Mouse (Mus musculus): ENCODE data around the gene Csgalnact2. TPM values are rescaled to one million over a fixed set of nuclear protein-coding genes. Genes with fewer than 3 reads are reported as not detected.

Gene Csgalnact2
- total RNA-seq, 2 experiments from 2014 or later, result 17.5 to 17.9 TPM

DNA sequence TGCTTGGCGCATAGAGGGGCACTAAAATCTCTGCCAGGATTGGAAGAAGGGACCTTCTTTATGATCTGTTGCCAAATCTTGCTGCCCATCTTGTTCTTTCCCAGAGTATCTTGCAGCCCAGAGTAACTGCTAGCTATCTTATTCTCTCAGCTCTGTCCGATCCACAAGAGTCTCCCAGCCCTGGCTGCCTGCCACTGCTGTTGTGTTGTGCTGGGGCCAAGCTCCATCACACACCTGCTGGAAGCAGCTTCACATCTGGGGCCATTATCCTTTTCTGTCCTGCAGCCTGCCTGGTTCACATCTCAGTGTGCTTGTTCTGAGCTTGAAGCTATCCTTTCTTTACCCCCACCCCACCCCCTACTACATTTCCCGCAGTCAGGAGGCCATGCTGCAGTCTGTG is 62.7 kb downstream of the Csgalnact2 start:
- no peak for DNase-seq

DNA sequence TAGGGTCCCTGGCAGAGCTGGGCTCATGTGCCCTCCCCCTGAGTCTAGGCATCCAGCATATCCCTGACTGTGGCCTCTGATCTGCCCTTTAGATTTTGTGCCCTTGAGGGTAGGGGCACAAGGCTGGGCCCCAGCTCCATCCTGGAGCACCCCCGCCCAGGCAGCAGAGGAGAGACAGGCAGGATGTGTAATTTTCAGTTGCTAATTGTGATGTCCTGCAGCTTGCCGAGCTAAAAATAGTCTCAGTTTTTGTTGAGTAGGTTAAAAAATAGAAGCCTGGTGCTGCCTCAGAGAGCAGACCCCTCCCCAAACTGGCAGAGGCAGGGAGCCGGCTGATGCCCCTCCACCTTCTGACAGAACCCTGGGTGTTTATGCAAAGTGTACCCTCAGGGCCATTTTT is 64.8 kb downstream of the Csgalnact2 start:
- DNase-seq, result no peak

DNA sequence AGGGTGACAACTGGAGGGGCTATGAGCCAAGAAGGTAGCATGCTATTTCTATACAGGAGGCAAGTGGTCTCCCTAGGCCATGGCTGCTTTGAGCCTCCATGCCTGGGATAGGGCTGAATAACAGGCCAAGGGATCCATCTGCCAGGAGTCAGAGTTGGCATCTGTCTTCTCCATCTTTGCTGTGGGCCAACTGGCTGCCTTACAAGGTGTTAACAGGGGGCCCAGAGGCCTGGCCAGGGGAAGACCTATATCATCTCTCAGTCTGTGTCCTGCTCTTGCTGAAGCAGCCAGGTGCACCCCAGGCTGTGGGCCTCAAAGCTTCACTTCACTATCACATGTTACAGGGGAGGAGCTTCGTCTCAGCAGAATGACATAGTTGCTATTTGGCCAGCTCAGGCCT is 66.8 kb downstream of the Csgalnact2 start:
- no peak for DNase-seq

DNA sequence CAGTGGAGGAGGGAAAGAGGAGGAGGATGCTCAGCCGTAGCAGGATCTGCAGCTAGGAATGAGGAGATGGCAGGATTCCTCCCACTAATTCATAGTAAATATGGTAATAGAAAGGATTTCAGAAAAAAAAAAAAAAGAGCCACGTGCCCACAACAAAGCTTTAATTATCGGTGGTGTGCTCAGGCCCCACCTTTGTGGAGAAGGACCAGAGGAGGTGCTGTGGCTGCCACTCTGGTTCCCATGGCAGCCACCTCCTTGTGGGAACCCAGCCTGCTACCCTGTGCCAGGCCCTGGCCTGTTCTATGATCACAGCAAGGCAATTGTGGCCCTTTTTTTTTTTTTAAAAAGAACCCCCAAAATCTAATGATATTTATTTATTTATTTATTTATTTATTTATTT is 67.5 kb downstream of the Csgalnact2 start:
- DNase-seq, result no peak

DNA sequence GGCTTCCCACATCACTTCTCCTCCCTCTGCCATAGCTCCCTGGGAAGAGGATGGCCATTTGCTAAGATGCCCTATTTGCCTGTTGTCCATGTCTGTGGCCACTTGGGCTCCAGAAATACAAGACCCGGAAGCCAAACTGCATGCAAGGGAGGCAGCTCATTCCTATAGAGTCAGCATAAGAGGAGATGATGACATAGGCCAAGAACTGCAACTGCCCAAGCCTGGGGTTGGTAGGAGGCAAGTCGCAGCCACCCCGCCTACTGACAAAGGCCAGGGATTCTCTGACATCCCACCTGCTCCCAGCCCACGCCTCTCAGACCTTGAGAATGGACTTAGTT is 68.0 kb downstream of the Csgalnact2 start:
- DNase-seq, result no peak

DNA sequence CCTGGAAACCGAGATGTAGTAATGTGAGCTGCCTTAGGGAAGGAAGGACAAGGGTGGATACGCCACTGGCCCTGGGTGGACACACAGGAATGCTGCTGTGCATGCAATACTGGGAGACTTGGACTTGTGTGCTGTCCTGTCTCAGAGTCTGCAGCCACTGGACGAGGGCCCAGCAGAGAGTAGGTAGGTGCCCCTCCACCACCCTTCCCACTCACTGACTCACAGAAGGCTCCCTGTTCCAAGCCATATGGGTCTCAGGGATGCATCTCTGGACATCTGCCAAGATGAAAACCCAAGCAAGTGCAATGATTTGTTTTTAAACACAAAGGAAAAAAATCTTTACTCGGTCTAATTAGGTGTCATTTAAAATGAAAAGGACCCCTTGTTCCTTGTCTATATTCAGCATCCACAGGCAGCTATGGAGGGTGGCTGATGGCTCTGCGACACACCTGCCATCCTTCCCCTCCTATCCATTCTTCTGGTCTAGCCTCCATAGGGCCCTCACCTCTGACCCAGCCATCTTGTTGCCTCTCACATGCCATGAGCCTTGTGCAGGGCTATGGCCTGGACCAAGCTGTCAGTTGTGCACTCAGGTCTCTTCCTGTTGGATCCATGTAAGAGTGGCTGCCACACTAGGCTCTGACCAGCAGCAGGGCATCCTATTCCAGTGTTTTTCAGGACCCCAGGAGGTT is 68.5 kb downstream of the Csgalnact2 start:
- DNase-seq, result no peak

DNA sequence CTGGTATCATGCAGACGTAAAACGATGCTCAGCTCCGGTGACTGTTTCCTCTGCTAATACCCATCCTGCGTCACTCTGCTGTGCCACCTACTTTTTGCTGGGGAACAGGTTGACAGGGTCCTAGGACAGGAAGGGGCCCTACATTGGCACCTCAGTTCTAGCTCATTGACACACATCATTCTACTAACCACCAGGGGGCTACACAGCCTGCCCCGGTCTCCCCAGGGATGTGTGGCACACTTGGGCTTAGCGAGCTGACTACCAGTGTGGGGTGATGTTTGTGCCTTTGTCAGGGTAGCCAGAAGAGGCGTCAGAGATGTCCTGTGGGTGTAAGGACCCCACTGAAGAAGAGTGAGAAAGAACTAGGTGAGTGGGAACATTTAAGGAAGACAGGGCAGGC is 71.2 kb downstream of the Csgalnact2 start:
- no peak for DNase-seq

DNA sequence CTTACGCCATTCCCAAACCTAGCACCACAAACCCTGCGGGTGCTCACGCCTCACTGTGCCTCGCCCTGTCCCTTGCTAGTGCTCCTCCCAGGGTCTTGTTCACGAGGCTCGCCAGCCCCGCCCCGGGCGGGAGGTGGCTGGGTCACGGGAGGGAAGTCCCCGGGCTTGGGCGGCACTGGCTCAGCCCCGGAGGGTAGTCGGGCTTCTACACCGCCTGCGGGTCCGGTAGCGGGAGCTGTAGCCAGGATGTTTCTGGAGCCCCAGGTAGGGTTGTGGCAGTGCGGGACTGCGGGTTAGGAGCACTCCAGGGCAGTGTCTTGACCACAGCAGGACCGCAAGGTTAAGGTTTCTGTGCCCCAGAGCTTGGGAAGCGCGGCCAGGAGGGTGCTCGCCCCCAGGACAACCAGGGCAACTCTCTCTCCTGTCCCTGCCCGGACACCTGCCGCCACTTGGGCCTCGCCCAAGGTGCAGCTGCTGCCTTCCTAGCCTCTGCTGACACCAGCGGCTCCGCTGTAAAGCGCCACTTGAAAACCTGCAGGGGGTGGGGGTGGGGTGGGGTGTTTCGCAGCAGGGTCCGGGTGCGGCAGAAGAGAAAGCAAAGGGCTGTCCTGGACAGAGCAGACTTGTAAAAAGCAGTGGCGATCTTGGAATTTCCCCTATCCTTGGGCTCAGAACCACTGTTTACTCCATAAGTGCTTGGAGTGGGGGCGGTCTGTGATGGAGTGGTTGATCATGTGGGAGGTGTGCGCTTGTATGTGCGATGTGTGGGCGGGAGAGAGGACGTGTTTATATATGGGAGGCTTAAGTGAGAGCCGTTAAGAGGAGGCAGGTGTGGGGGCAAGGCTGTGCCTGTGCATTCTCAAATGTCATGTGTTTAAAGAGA is 72.5 kb downstream of the Csgalnact2 start:
- DNase-seq, result peak; percentile 55 to 56

DNA sequence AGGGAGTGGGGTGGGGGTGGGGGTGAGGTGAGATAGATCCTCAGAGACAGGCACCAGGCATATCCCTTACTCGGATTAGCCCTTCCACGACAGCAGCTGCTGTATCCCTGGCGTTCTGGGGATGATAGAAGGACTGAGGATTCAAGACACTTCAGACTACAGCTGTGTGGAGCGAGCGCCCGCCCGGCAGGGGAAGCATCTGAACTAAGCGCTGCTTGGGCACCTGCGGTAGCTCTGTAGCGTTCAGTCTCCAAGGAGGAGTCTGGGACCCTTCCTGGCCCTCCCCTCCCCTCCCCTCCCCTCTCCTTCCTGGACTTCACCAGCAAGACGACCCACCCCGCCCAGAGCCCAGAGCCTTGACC is 73.1 kb downstream of the Csgalnact2 start:
- DNase-seq, result peak in 1 of 2 experiments; percentile 17

DNA sequence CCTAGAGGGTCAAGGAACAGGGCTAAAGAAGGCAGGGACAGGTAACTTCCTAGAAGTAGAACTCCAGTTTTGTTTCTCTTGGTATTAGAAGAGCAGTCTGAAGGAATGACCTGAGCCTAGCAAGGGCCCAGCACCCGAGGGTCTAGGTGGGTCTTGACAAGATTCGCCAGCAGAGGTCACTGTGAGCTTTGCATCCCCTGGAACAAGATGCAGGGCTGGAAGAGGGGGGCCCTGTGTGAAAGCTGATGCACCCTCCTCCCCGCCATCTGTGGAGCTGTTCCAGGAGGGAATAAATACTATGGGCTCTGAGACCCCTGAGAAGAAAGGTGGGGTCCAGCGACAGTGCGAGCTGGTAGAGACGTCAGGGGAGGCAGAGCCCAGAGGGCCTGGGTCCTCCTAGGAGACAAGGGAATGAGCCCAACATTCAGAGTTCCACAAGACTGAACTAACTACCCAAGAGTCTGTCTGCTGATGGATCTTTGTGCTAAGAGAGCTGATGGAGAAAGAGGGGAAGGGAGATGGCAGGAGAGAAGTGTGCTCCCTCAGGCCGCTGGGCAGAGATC is 73.9 kb downstream of the Csgalnact2 start:
- DNase-seq, result peak in 1 of 2 experiments; percentile 64

DNA sequence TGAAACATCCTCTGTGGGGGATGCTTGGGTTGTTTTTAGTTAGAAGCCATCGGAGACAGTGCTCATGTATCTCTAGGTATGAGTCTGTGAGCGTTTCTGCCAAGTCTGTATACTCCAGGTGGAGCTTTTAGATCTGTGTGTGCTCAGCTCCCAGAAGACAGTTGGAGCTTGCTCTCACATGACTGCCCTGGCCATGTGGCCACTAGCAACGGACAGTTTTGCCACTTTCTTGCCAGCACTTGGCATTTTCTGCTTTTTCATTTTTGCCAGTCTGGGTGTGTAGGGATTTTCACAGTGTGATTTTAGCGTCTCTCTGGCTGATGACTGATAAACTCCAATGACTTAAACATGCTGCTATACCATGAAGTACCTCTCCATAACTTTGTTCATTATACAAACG is 75.7 kb downstream of the Csgalnact2 start:
- DNase-seq, result no peak

DNA sequence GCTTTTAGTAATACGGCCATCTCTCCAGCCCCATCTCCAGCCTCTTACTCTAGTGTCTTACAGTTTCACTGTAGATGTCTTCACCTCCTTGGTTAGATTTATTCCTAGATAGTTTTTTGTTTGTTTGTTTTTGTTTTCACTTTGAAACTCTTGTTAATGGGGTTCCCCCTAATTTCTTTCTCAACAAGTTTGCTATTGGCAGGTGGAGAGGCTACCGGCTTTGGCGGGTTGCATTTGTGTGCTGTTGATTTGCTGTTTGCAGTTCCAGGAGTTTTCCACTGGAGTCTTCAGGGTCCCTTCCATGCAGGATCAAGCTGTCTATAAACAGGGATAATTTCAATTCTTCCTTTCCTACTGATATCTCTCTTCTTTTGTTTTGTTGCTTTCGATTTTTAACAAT is 77.7 kb downstream of the Csgalnact2 start:
- no peak for DNase-seq

Small RNA genes within 50 kb of the gene (microRNA-seq; reads per million reads assigned to microRNA genes)
- gene Mir7044, result 0 to 0.27 reads per million in 2 experiments

Other genes starting within 250 kb of the Csgalnact2 start
- 100 to 1,000 TPM; 193 to 194 TPM for gene Hnrnpf, start 238.8 kb downstream of the Csgalnact2 start, total RNA-seq (2021)
- not detected for gene Fxyd4, start 201.4 kb downstream of the Csgalnact2 start, total RNA-seq (2021)
- gene Rasgef1a, start 127.7 kb downstream of the Csgalnact2 start, total RNA-seq (2021), result under 1 TPM; 0.20 to 0.23 TPM
- 1 to 10 TPM; 3.3 to 5.3 TPM for gene Ret, start 58.6 kb upstream of the Csgalnact2 start, total RNA-seq (2021)